Mouse (Mus musculus): Measurements from ENCODE around the gene Itga10. TPM values are rescaled to one million over a fixed set of nuclear protein-coding genes. Genes with fewer than 3 reads are reported as not detected.
A peak's percentile ranks its signal among the peaks of the same experiment; 100 is the strongest.
"Not testable (repeated sequence)": the region's sequence is repeated elsewhere in the genome, so short reads cannot be mapped to it uniquely, and the experiment has no call there.

Gene Itga10
- polyA plus RNA-seq, 1 experiment from 2014 or later = 3.8 TPM

DNA sequence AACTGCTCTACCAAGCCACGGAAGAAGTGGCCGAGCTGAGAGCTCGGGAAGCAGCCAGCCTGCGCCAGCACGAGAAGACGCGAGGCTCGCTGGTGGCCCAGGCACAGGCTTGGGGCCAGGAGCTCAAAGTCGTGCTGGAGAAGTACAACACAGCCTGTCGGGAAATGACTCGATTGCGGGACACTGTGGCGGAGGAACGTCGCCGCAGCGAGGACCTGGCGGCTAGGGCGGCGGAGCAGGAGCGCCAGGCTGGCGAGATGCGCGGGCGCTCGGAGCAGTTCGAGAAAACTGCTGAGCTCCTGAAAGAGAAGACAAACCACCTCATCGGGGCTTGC is 39.4 kb downstream of the Itga10 start:
- peaks cover 16% of the 10 kb centered on the region for H3K4me1 ChIP-seq
- H3K4me2 ChIP-seq = peak overlapping the region; percentile 59
- no peaks in the 10 kb centered on the region for H3K36me3 ChIP-seq
- no peak for ATAC-seq (ENCODE audit: insufficient number of reproducible peaks, insufficient read depth, low FRiP score, low TSS enrichment, low read depth)
- H3K9ac ChIP-seq = peak overlapping the region; percentile 59
- peak overlapping the region; percentile 33; the same call in 1 of the 2 replicates for H3K27ac ChIP-seq
- no peaks in the 10 kb centered on the region for H3K9me3 ChIP-seq
- peaks cover 24% of the 10 kb centered on the region for H3K27me3 ChIP-seq
- peak overlapping the region; percentile 30 for H3K4me3 ChIP-seq
- WGBS = 32% methylated on average over 28 of the region's 28 CpGs

DNA sequence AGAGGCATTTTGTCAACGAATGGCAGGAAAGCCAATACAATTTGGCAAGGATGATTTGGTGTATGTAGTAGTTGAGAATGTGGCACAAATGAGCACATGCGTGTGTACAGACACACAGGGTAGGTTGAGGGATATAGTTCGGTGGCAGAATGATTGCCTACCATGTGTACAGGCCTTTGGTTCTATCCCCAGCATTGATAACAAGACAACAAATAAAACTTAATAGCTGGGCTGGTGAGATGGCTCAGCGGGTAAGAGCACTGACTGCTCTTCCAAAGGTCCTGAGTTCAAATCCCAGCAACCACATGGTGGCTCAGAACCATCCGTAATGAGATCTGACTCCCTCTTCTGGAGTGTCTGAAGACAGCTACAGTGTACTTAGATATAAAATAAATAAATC is 40.7 kb downstream of the Itga10 start:
- WGBS = 93% methylated on average over 5 of the region's 5 CpGs
- Histone ChIP-seq H3K27me3 (peaks cover 13% of the 10 kb centered on the region), H3K4me1 (peaks cover 16% of the 10 kb centered on the region)
- ATAC-seq (ENCODE audit: insufficient number of reproducible peaks, insufficient read depth, low FRiP score, low TSS enrichment, low read depth); H3K4me3 ChIP-seq; H3K36me3 ChIP-seq; H3K9ac ChIP-seq; H3K9me3 ChIP-seq; H3K27ac ChIP-seq; H3K4me2 ChIP-seq: not testable (repeated sequence)

DNA sequence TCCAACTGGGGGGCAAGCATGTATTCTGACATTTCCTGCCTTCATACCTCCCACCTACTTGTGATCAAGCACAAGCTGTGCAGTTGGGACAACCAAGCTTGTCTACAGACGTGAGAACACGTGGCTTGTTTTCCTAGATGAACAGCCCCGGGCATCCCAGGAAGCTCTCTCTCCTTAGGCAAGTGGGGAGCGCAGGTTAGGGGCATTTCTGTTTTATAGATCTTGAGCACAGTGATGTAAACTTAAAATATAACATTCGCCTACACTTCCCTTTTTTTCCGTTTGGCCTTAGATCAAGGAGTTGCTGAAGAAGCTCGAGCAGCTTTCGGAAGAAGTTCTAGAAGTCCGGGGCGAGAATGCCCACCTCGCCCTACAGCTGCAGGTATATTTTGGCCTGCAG is 43.5 kb downstream of the Itga10 start:
- Histone ChIP-seq H3K36me3 (no peaks in the 10 kb centered on the region), H3K4me3 (no peak overlapping the region), H3K27me3 (peaks cover 11% of the 10 kb centered on the region), H3K9me3 (no peaks in the 10 kb centered on the region), H3K4me1 (peaks cover 16% of the 10 kb centered on the region), H3K27ac (no peak overlapping the region), H3K9ac (no peak overlapping the region), H3K4me2 (no peak overlapping the region)
- no peak for ATAC-seq (ENCODE audit: insufficient number of reproducible peaks, insufficient read depth, low FRiP score, low TSS enrichment, low read depth)
- WGBS = 80% methylated on average over 11 of the region's 11 CpGs

DNA sequence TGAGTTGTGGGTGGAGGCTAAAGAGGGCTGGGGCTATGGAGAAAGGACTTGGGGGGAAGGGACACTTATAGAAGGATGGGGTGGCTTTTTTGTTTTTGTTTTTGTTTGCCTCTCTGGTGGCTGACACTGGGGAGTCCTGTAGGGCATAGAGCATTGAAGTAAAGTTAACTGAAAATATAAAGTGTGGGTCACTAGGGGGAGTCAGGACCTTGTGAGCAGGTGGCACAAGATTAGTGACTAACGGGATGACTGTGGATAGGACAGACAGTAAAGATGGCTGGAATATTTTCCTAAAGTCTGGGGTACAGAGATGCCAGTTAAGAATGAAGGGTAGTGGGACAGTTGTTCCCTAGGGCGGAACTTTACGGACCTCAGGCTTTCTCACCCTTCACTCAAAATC is 44.9 kb downstream of the Itga10 start:
- Histone ChIP-seq H3K36me3 (no peaks in the 10 kb centered on the region), H3K27me3 (no peaks in the 10 kb centered on the region), H3K9me3 (no peaks in the 10 kb centered on the region), H3K4me1 (peaks cover 5% of the 10 kb centered on the region; the same call in 1 of the 2 replicates), H3K27ac (no peak overlapping the region), H3K9ac (no peak overlapping the region), H3K4me2 (no peak overlapping the region), H3K4me3 (no peak overlapping the region)
- no peak for ATAC-seq (ENCODE audit: insufficient number of reproducible peaks, insufficient read depth, low FRiP score, low TSS enrichment, low read depth)
- 46% methylated on average over 3 of the region's 3 CpGs for WGBS

DNA sequence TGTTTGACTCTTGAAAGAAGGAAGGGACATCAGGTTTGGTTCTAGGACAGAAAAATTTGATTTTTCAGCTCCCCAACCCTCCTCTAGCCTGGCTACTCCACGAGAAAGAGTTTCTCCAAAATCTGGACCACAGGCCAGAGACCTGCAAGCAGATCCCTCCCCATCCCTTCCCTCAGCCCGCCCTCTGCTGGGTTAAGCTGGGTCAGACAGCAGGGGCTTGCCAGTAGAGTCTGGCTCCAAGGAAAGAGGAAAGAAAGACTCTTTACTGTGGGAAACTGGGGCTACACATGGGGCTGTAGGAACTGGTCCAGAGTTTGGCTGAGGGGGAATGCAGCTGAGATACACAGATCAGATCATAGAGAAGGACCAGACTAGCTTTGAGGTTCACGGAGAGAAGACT is 47.1 kb downstream of the Itga10 start:
- 12% methylated on average over 3 of the region's 3 CpGs for WGBS
- no peaks in the 10 kb centered on the region for H3K36me3 ChIP-seq
- no peak overlapping the region for H3K4me3 ChIP-seq
- no peaks in the 10 kb centered on the region for H3K27me3 ChIP-seq
- H3K4me1 ChIP-seq = peaks cover 13% of the 10 kb centered on the region
- no peak overlapping the region for H3K4me2 ChIP-seq
- no peaks in the 10 kb centered on the region for H3K9me3 ChIP-seq
- no peak overlapping the region for H3K27ac ChIP-seq
- ATAC-seq (ENCODE audit: insufficient number of reproducible peaks, insufficient read depth, low FRiP score, low TSS enrichment, low read depth) = no peak
- H3K9ac ChIP-seq = 0 out of 2 replicates have a peak overlapping the region, but pooled peaks have one; percentile 46

DNA sequence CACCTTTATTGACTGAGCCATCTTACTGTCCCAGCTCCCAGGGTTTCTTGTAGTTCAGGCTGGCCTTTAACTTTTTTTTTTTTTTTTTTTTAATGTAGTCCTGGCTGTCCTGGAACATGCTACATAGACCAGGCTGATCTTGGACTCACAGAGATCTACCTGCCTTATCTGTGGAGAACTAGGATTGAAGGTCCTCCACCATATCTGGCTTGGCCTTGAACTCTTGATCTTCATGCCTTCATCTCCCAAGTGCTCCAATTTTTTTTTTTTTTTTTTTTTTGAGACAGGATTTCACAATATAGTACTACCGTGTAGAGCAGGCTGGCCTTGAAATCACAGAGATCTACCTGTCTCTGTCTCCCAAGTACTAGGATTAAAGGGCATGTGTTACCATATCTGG is 48.2 kb downstream of the Itga10 start:
- WGBS = 74% methylated on average over 1 of the region's 1 CpGs
- no peak overlapping the region for H3K9ac ChIP-seq
- no peak overlapping the region for H3K4me2 ChIP-seq
- no peak for ATAC-seq (ENCODE audit: insufficient number of reproducible peaks, insufficient read depth, low FRiP score, low TSS enrichment, low read depth)
- H3K27me3 ChIP-seq = no peaks in the 10 kb centered on the region
- H3K27ac ChIP-seq = no peak overlapping the region
- no peak overlapping the region for H3K4me3 ChIP-seq
- H3K36me3 ChIP-seq = no peaks in the 10 kb centered on the region
- peaks cover 22% of the 10 kb centered on the region for H3K4me1 ChIP-seq
- no peaks in the 10 kb centered on the region for H3K9me3 ChIP-seq

DNA sequence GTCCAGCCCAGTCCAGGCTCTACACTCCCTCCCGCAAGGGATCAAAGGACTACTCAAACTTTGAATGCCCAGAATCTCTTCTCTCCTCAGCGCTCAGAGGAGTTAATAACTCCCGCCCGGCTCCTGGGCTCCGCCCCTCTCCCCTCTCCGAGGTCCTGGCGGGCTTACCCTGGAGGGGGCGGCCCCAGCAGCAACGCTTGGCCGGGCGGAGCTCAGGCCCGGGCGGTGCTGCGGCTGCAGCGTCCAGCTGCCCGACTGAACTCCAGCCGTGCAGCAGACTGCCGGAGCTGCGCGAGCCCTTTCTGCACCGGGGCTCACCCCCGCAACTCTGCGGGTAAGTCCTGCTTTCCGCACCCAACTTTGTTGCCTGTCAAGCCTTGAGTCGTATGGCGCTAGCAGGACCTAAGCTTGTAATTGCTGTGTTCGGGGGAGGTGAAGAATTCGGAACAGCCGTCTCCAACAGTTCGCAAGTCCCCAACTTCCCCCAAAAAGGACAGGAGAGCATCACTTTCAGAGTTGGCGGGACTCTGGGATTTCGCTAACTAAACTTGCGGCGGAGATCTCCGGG is 50.9 kb downstream of the Itga10 start, which contains the start of gene Pias3:
TSS of gene Pias3 (plus strand) at position 187 of the 568 bp plus-strand sequence.
- Histone ChIP-seq H3K9me3 (no peaks in the 10 kb centered on the region), H3K27me3 (no peaks in the 10 kb centered on the region), H3K4me1 (peaks cover 25% of the 10 kb centered on the region), H3K4me2 (peak within 1 kb of the TSS; percentile 76), H3K36me3 (peaks cover 23% of the 10 kb centered on the region), H3K4me3 (peak within 1 kb of the TSS; percentile 86), H3K9ac (peak within 1 kb of the TSS; percentile 87), H3K27ac (peak within 1 kb of the TSS; percentile 95)
- peak; percentile 75 for ATAC-seq (ENCODE audit: insufficient number of reproducible peaks, insufficient read depth, low FRiP score, low TSS enrichment, low read depth)
- under 1% methylated on average over 35 of the region's 35 CpGs for WGBS

DNA sequence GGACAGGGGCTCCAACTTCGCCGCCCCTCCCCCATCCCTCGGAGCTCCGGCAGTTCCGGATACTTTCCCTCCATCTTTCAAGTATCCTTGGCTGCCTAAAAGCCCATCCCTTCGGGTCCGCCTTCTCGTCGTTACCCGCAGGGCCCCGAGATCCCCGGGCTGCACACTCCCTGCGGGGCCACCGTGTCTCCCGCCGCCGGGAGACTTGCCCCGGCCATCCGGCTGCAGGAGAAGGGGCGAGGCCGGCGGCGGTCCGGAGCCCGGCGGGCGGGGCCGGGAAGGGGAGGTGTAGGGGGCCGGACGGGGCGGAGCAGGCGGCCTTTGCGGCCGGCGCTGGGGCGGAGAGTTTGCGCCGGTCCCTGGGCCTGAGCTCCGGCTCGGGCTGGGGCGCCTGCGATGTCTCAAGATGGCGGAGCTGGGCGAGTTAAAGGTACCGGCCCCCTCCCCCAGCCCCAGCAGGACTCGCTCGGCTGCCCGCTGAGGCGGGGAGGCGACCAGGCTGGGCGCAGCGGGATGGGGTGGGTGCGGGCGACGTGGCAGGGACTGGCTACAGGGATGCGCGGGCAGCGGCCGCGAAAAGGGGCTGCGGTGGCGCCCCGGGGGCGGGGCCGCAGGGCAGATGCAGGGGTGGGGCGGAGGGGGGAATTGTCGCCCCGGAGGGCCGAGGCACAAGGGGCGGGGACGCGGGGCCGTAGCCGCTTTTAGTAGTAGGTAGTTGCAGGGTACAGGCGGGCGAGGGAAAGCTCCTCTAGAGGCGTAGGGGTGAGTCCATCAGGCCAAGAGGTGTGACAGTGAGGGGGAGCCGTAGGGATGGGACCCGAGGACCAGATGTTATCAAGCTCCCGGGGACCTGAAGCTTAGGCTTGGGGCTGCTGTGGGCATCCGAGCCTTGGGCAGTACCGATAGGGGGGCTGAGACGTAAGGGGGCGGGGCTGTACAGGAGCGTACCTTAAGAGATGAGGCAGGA is 51.7 kb downstream of the Itga10 start:
- H3K27me3 ChIP-seq = no peaks in the 10 kb centered on the region
- peak overlapping the region; percentile 87 for H3K9ac ChIP-seq
- peak overlapping the region; percentile 86 for H3K4me3 ChIP-seq
- H3K9me3 ChIP-seq = no peaks in the 10 kb centered on the region
- H3K27ac ChIP-seq = peak overlapping the region; percentile 95
- peak overlapping the region; percentile 76 for H3K4me2 ChIP-seq
- H3K36me3 ChIP-seq = peaks cover 31% of the 10 kb centered on the region
- peaks cover 25% of the 10 kb centered on the region for H3K4me1 ChIP-seq
- ATAC-seq (ENCODE audit: insufficient number of reproducible peaks, insufficient read depth, low FRiP score, low TSS enrichment, low read depth) = peak; percentile 91
- under 1% methylated on average over 70 of the region's 85 CpGs for WGBS

DNA sequence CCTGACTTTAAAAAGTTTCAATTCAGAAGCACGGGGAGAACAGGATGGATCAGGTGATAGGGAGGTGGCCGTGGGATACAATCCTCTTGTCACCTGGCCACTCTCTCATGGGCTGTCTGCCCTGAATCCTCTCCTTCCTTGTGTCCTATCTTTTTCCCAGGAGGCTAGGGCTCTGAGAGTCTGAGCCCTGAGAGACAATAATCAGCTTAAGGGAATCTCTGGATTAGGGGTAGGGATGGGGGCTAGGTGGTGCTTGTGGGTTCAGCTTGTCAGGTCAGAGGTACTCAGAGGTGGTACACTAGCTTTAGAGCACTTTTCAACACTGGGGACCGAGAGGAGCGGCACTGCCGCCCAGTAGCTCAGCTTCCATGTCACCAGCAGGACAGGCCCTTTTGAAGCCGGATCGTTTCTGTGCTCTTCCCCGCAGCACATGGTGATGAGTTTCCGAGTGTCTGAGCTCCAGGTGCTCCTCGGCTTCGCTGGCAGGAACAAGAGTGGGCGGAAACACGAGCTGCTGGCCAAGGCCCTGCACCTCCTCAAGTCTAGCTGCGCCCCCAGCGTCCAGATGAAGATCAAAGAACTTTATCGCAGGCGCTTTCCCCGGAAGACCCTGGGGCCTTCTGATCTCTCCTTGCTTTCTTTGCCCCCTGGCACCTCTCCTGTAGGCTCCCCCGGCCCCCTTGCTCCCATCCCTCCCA is 53.8 kb downstream of the Itga10 start:
- no peaks in the 10 kb centered on the region for H3K27me3 ChIP-seq
- no peaks in the 10 kb centered on the region for H3K9me3 ChIP-seq
- ATAC-seq (ENCODE audit: insufficient number of reproducible peaks, insufficient read depth, low FRiP score, low TSS enrichment, low read depth) = no peak
- H3K36me3 ChIP-seq = peaks cover 49% of the 10 kb centered on the region
- WGBS = 47% methylated on average over 19 of the region's 19 CpGs
- H3K4me2 ChIP-seq = peak overlapping the region; percentile 7; the same call in 1 of the 2 replicates
- no peak overlapping the region for H3K4me3 ChIP-seq
- H3K9ac ChIP-seq = peak overlapping the region; percentile 49; the same call in 1 of the 2 replicates
- H3K4me1 ChIP-seq = peaks cover 25% of the 10 kb centered on the region
- H3K27ac ChIP-seq = no peak overlapping the region

DNA sequence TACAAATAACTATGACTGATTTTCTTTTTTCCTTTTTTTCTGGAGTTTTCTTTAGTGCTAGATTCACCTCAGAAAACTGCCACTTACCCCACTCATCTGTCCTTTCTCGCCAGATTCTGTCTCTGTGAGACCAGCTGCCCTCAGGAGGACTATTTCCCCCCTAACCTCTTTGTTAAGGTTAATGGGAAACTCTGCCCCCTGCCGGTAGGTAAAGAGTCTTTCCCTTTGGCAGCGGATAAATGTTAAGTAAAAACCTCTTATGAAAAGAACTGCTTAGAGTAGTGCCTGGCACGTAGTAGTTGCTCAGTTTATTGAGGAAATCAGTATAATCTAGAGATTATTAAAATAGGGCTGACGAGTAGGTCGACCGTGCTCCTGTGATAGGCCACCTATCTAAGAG is 55.0 kb downstream of the Itga10 start:
- H3K27me3 ChIP-seq = no peaks in the 10 kb centered on the region
- H3K4me3 ChIP-seq = no peak overlapping the region
- peaks cover 25% of the 10 kb centered on the region for H3K4me1 ChIP-seq
- no peak overlapping the region for H3K27ac ChIP-seq
- WGBS = 57% methylated on average over 7 of the region's 7 CpGs
- no peak for ATAC-seq (ENCODE audit: insufficient number of reproducible peaks, insufficient read depth, low FRiP score, low TSS enrichment, low read depth)
- no peaks in the 10 kb centered on the region for H3K9me3 ChIP-seq
- no peak overlapping the region for H3K9ac ChIP-seq
- peaks cover 62% of the 10 kb centered on the region for H3K36me3 ChIP-seq
- H3K4me2 ChIP-seq = no peak overlapping the region

DNA sequence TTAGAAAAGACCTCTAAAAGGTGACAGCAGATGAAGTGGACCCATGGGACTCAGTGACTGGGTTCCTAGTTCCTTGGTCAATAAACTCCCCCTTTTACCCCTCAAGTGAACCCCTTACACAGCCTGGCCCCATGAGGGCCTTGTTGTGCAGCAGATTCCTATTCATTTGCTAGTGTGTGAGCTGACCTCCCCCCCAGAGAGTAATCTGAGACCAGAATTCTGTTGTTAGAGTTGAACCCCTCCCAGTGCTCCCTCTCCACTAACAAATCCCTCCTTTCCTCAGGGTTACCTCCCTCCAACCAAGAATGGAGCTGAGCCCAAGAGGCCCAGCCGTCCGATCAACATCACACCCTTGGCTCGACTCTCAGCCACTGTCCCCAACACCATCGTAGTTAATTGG is 55.6 kb downstream of the Itga10 start:
- peaks cover 20% of the 10 kb centered on the region for H3K4me1 ChIP-seq
- no peak overlapping the region for H3K27ac ChIP-seq
- H3K9ac ChIP-seq = no peak overlapping the region
- 83% methylated on average over 4 of the region's 4 CpGs for WGBS
- H3K9me3 ChIP-seq = no peaks in the 10 kb centered on the region
- peaks cover 68% of the 10 kb centered on the region for H3K36me3 ChIP-seq
- H3K4me3 ChIP-seq = no peak overlapping the region
- no peak overlapping the region for H3K4me2 ChIP-seq
- no peak for ATAC-seq (ENCODE audit: insufficient number of reproducible peaks, insufficient read depth, low FRiP score, low TSS enrichment, low read depth)
- no peaks in the 10 kb centered on the region for H3K27me3 ChIP-seq

Measured in embryonic facial prominence, embryonic 13.5 days (tissue).